Mouse (Mus musculus) kidney, postnatal 36 days (tissue): ENCODE measurements at regions not wholly inside any gene's neighbourhood (a gene's known extent, or its start where the extent isn't known, plus 50 kb on each side); places are given as distances from the start of the nearest gene placed in this dataset.
"Not testable (repeated sequence)": the region's sequence is repeated elsewhere in the genome, so short reads cannot be mapped to it uniquely, and the experiment has no call there.

Experiments
- DNase-seq, 2 experiments: peaks; one replicate each; pipeline ENCODE4 v3.0.0; 2021 to 2022; ENCODE audit warnings: mixed read lengths in 2 of 2

- no peak for DNase-seq
Observed at GRCm38 (mm10) chr14:48842861-48843260, 169.2 kb upstream of the Otx2 start.

- no peak for DNase-seq
Observed at GRCm38 (mm10) chr14:48841278-48841677, 167.7 kb upstream of the Otx2 start.

GRCm38 (mm10) chr14:48837181-48837580 is 163.6 kb upstream of the Otx2 start:
- no peak for DNase-seq

- DNase-seq = no peak
Observed at GRCm38 (mm10) chr14:48836071-48836470, 162.5 kb upstream of the Otx2 start.

- no peak for DNase-seq
Observed at GRCm38 (mm10) chr14:48834416-48834815, 160.8 kb upstream of the Otx2 start.

- no peak for DNase-seq
Observed at GRCm38 (mm10) chr14:48826421-48826820, 152.8 kb upstream of the Otx2 start.

GRCm38 (mm10) chr14:48824375-48824774 is 150.8 kb upstream of the Otx2 start:
- DNase-seq = no peak

- no peak for DNase-seq
Observed at GRCm38 (mm10) chr14:48815941-48816340, 142.3 kb upstream of the Otx2 start.

GRCm38 (mm10) chr14:48815231-48815728 is 141.7 kb upstream of the Otx2 start:
- DNase-seq = no peak

- DNase-seq = no peak
Observed at GRCm38 (mm10) chr14:48812741-48813495, 139.3 kb upstream of the Otx2 start.

- DNase-seq = no peak
Observed at GRCm38 (mm10) chr14:48804098-48804497, 130.5 kb upstream of the Otx2 start.

- no peak for DNase-seq
Observed at GRCm38 (mm10) chr14:48801283-48801682, 127.7 kb upstream of the Otx2 start.

GRCm38 (mm10) chr14:48800857-48801256 is 127.2 kb upstream of the Otx2 start:
- no peak for DNase-seq

GRCm38 (mm10) chr14:48800100-48800449 is 126.5 kb upstream of the Otx2 start:
- DNase-seq = no peak

- DNase-seq = peak in 1 of 2 experiments; percentile 0
Observed at GRCm38 (mm10) chr14:48799442-48800099, 126.0 kb upstream of the Otx2 start.

GRCm38 (mm10) chr14:48791507-48791906 is 117.9 kb upstream of the Otx2 start:
- DNase-seq = no peak

GRCm38 (mm10) chr14:48779327-48779726 is 105.7 kb upstream of the Otx2 start:
- no peak for DNase-seq

GRCm38 (mm10) chr14:48770832-48771231 is 97.2 kb upstream of the Otx2 start:
- no peak for DNase-seq

GRCm38 (mm10) chr14:48762691-48763090 is 89.1 kb upstream of the Otx2 start:
- no peak for DNase-seq

GRCm38 (mm10) chr14:48761002-48761648 is 87.5 kb upstream of the Otx2 start:
- no peak for DNase-seq

GRCm38 (mm10) chr14:48755096-48755495 is 81.5 kb upstream of the Otx2 start:
- DNase-seq = not testable (repeated sequence)

- no peak for DNase-seq
Observed at GRCm38 (mm10) chr14:48754080-48754720, 80.6 kb upstream of the Otx2 start.

- no peak for DNase-seq
Observed at GRCm38 (mm10) chr14:48753517-48754079, 80.0 kb upstream of the Otx2 start.
